Mouse (Mus musculus): ENCODE results near the gene Grid2. TPM values are rescaled to one million over a fixed set of nuclear protein-coding genes. Genes with fewer than 3 reads are reported as not detected.

The Grid2 gene
- polyA plus RNA-seq, 1 experiment from 2014 or later = 0.38 TPM

DNA sequence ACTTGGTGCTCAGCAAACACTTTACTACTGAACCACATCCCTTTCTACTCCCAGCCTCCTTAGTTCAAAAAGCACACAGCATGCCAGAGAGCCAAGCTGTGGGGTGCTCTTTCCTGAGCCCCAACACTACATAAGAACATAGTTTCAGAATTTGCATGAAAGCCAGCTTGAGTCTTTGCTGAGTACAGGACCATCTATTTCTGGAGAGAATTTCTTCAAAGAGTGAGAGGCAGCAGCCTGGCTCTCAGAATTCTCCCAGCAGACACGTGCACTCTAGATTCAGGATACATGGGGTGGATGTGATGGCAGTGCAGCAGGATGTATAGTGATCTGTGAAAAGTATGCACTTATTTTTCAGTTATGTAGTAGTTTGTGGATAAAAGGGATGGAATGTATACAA, 1038.1 kb downstream of the Grid2 start:
- DNase-seq (ENCODE audit: low spot score) = no peak
- Histone ChIP-seq H3K4me2 (replicated peaks; ENCODE audit: low read depth) (no peak overlapping the region), H3K27me3 (ENCODE audit: control insufficient read depth, insufficient read depth, low read length) (no peaks in the 10 kb centered on the region), H3K36me3 (ENCODE audit: control insufficient read depth, insufficient read depth, low read length) (no peaks in the 10 kb centered on the region), H3K27ac (replicated peaks) (no peak overlapping the region), H3K9me3 (ENCODE audit: control insufficient read depth, low read length) (no peaks in the 10 kb centered on the region), H3K4me3 (ENCODE audit: low read depth, low read length) (no peak overlapping the region), H3K4me1 (replicated peaks; ENCODE audit: control insufficient read depth, insufficient read depth) (no peaks in the 10 kb centered on the region), H3K9ac (ENCODE audit: low read length) (no peak overlapping the region)
- WGBS = 84% methylated on average over 1 of the region's 1 CpGs
- no peak for ATAC-seq (ENCODE audit: low FRiP score, low TSS enrichment)
- TF ChIP-seq EP300 (optimal IDR thresholded peaks at IDR 0.05) (no peak), CTCF (IDR thresholded peaks at IDR 0.05; ENCODE audit: low read depth) (no peak)

DNA sequence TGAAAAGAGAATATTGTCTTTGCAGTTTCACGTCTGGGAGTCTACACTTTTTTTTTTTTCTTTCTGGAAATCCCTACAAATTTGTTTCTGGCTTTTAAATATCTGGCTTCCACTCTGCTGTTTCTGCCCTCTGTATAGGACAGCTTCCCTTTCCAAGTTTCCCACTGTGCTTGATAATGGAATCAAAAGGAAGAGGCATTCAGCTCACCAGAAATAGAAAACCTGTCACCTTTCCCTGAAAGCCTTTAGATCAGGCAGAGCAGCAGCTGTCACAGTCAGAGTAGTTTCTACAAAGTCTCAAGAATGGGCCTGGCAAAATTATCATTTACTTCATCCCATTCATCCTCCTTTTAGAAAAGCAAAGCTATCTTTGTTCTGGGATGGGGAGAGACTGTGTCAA, 1042.0 kb downstream of the Grid2 start:
- H3K36me3 ChIP-seq (ENCODE audit: control insufficient read depth, insufficient read depth, low read length) = no peaks in the 10 kb centered on the region
- no peak for DNase-seq (ENCODE audit: low spot score)
- no peaks in the 10 kb centered on the region for H3K27me3 ChIP-seq (ENCODE audit: control insufficient read depth, insufficient read depth, low read length)
- H3K4me1 ChIP-seq (replicated peaks; ENCODE audit: control insufficient read depth, insufficient read depth) = no peaks in the 10 kb centered on the region
- H3K4me2 ChIP-seq (replicated peaks; ENCODE audit: low read depth) = no peak overlapping the region
- H3K27ac ChIP-seq (replicated peaks) = no peak overlapping the region
- ATAC-seq (ENCODE audit: low FRiP score, low TSS enrichment) = no peak
- H3K9ac ChIP-seq (ENCODE audit: low read length) = no peak overlapping the region
- H3K9me3 ChIP-seq (ENCODE audit: control insufficient read depth, low read length) = no peaks in the 10 kb centered on the region
- 53% methylated on average over 1 of the region's 1 CpGs for WGBS
- H3K4me3 ChIP-seq (ENCODE audit: low read depth, low read length) = no peak overlapping the region
- TF ChIP-seq CTCF (IDR thresholded peaks at IDR 0.05; ENCODE audit: low read depth) (no peak), EP300 (optimal IDR thresholded peaks at IDR 0.05) (no peak)

DNA sequence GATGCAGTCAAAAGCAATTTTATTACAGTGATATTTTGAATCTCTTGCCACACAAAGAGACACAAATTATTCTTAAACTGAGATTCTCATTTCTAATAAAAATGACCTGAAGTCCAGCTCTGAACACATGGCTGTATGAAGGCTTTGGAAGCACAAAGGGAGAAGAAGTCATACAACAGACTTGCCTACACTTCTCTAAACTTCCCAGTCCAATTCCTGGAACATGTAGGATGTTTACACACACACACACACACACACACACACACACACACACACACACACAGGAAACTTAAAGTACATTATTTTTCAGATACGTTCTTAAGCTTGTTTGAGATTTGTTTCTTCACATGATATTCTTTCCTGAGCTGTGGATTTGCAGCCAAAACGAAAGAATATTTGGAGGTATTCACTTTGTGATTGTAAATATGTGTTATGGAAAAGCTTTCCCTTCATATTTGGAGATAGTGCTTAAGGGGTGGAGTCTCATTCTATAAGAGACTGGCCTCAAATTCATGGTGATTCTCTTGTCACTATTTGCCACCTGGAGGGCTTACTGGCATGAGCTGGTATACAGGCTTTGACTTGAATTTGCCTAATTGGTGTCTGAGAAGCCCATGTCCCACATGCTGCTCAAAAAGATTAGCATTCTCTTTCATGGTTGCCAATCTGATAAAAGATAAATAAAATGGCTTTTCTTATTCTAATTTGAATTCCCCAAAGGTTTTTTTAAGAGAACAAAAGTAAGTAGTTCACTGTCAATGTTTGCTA, 1049.2 kb downstream of the Grid2 start:
- no peak for DNase-seq (ENCODE audit: low spot score)
- Histone ChIP-seq H3K27me3 (ENCODE audit: control insufficient read depth, insufficient read depth, low read length) (no peaks in the 10 kb centered on the region), H3K9me3 (ENCODE audit: control insufficient read depth, low read length) (no peaks in the 10 kb centered on the region), H3K27ac (replicated peaks) (no peak overlapping the region), H3K9ac (ENCODE audit: low read length) (no peak overlapping the region), H3K36me3 (ENCODE audit: control insufficient read depth, insufficient read depth, low read length) (no peaks in the 10 kb centered on the region), H3K4me2 (replicated peaks; ENCODE audit: low read depth) (no peak overlapping the region), H3K4me1 (replicated peaks; ENCODE audit: control insufficient read depth, insufficient read depth) (no peaks in the 10 kb centered on the region), H3K4me3 (ENCODE audit: low read depth, low read length) (no peak overlapping the region)
- no peak for TF ChIP-seq EP300 (optimal IDR thresholded peaks at IDR 0.05)
- no peak for TF ChIP-seq CTCF (IDR thresholded peaks at IDR 0.05; ENCODE audit: low read depth)
- no peak for ATAC-seq (ENCODE audit: low FRiP score, low TSS enrichment)
- WGBS = 63% methylated on average over 2 of the region's 2 CpGs

DNA sequence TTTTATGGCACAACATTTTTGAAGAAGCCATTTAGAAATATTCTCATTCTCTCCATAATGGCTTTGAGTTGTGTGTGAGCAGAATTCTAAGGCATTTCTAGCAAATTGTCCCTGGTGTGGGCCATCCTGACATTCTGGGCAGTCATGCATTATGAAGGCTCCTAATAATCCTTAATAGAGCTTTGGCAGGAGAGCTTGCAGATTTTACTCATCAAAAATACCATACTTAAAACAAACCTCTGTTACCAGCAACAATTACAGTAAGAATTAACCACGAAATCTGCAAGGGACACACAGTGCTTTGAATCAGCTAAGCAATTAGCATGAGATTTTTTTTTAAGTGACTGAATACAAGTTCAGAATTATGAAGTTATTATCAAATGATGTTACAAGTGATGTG, 1053.0 kb downstream of the Grid2 start:
- WGBS = 75% methylated on average over 1 of the region's 1 CpGs
- Histone ChIP-seq H3K4me2 (replicated peaks; ENCODE audit: low read depth) (no peak overlapping the region), H3K36me3 (ENCODE audit: control insufficient read depth, insufficient read depth, low read length) (no peaks in the 10 kb centered on the region)

DNA sequence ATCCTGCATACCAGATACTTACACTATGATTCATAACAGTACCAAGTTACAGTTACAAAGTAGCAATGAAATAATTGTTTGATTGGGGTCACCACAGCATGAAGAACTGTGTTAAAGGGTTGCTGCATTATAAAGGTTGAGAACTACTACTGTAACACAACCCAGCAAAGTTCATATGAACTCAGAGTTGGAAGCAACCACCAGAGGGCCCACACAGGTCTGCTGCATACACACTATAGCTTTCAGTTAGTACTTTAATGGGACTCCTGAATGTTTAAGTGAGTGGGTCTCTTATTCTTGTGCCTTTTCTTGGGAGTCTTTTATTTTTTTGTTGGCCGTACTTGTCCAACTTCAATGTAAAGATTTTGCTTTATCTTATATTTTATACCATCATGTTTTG, 1057.5 kb downstream of the Grid2 start:
- no peaks in the 10 kb centered on the region for H3K9me3 ChIP-seq (ENCODE audit: control insufficient read depth, low read length)
- ATAC-seq (ENCODE audit: low FRiP score, low TSS enrichment) = no peak

More for the DNA sequence above, 1053.0 kb downstream of the Grid2 start:
- no peak for DNase-seq (ENCODE audit: low spot score)
- H3K4me1 ChIP-seq (replicated peaks; ENCODE audit: control insufficient read depth, insufficient read depth) = no peaks in the 10 kb centered on the region
- no peak overlapping the region for H3K4me3 ChIP-seq (ENCODE audit: low read depth, low read length)
- no peaks in the 10 kb centered on the region for H3K27me3 ChIP-seq (ENCODE audit: control insufficient read depth, insufficient read depth, low read length)
- no peak overlapping the region for H3K27ac ChIP-seq (replicated peaks)
- ATAC-seq (ENCODE audit: low FRiP score, low TSS enrichment) = no peak
- no peak for TF ChIP-seq CTCF (IDR thresholded peaks at IDR 0.05; ENCODE audit: low read depth)
- no peak for TF ChIP-seq EP300 (optimal IDR thresholded peaks at IDR 0.05)
- H3K9ac ChIP-seq (ENCODE audit: low read length) = no peak overlapping the region
- no peaks in the 10 kb centered on the region for H3K9me3 ChIP-seq (ENCODE audit: control insufficient read depth, low read length)

DNA sequence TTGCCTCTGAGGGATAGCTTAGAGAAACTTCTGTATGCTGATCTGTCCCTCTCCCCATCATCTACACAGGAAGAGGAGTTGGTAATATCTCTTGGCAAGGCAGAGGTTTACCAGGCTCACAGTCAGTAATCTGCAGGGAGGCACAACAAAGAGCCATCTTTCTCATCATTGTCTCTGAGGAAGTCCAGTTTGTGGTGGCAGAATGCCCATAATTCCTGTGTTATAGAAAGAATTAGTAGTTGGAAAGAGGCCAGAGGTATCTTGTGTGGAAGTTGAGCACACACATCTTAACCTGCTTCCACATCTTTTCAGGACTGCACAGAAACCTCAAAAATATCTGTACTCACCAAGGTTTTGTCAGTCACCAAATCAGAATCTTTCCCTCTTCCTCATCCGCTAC, 1071.3 kb downstream of the Grid2 start:
- ATAC-seq (ENCODE audit: low FRiP score, low TSS enrichment) (no peak), DNase-seq (ENCODE audit: low spot score) (no peak)
- no peaks in the 10 kb centered on the region for H3K4me1 ChIP-seq (replicated peaks; ENCODE audit: control insufficient read depth, insufficient read depth)
- H3K27ac ChIP-seq (replicated peaks) = no peak overlapping the region
- H3K9me3 ChIP-seq (ENCODE audit: control insufficient read depth, low read length) = no peaks in the 10 kb centered on the region
- no peak overlapping the region for H3K4me3 ChIP-seq (ENCODE audit: low read depth, low read length)
- H3K36me3 ChIP-seq (ENCODE audit: control insufficient read depth, insufficient read depth, low read length) = no peaks in the 10 kb centered on the region
- H3K4me2 ChIP-seq (replicated peaks; ENCODE audit: low read depth) = no peak overlapping the region
- WGBS = 97% methylated on average over 1 of the region's 1 CpGs
- TF ChIP-seq EP300 (optimal IDR thresholded peaks at IDR 0.05) (no peak), CTCF (IDR thresholded peaks at IDR 0.05; ENCODE audit: low read depth) (no peak)
- H3K9ac ChIP-seq (ENCODE audit: low read length) = no peak overlapping the region
- no peaks in the 10 kb centered on the region for H3K27me3 ChIP-seq (ENCODE audit: control insufficient read depth, insufficient read depth, low read length)

More for the DNA sequence above, 1057.5 kb downstream of the Grid2 start:
- no peak for DNase-seq (ENCODE audit: low spot score)
- Histone ChIP-seq H3K9ac (ENCODE audit: low read length) (no peak overlapping the region), H3K27me3 (ENCODE audit: control insufficient read depth, insufficient read depth, low read length) (no peaks in the 10 kb centered on the region), H3K27ac (replicated peaks) (no peak overlapping the region), H3K36me3 (ENCODE audit: control insufficient read depth, insufficient read depth, low read length) (no peaks in the 10 kb centered on the region), H3K4me3 (ENCODE audit: low read depth, low read length) (no peak overlapping the region), H3K4me2 (replicated peaks; ENCODE audit: low read depth) (no peak overlapping the region), H3K4me1 (replicated peaks; ENCODE audit: control insufficient read depth, insufficient read depth) (no peaks in the 10 kb centered on the region)
- WGBS = 86% methylated on average over 1 of the region's 1 CpGs
- no peak for TF ChIP-seq EP300 (optimal IDR thresholded peaks at IDR 0.05)
- peak; percentile 44 for TF ChIP-seq CTCF (IDR thresholded peaks at IDR 0.05; ENCODE audit: low read depth)

Data from stomach, postnatal 0 days (tissue).